Mouse (Mus musculus) regulatory T cell (primary cell): Measurements from ENCODE around the gene Lhb.

Experiments used
- in situ Hi-C: fragments of 300-600 bp; cut with MboI, MseI; formaldehyde crosslinking; loops from one replicate; pipeline ENCODE4 v1.15.1; 2025; ENCODE audit warnings: high pct_unique_total_duplicates

Gene Lhb

DNA sequence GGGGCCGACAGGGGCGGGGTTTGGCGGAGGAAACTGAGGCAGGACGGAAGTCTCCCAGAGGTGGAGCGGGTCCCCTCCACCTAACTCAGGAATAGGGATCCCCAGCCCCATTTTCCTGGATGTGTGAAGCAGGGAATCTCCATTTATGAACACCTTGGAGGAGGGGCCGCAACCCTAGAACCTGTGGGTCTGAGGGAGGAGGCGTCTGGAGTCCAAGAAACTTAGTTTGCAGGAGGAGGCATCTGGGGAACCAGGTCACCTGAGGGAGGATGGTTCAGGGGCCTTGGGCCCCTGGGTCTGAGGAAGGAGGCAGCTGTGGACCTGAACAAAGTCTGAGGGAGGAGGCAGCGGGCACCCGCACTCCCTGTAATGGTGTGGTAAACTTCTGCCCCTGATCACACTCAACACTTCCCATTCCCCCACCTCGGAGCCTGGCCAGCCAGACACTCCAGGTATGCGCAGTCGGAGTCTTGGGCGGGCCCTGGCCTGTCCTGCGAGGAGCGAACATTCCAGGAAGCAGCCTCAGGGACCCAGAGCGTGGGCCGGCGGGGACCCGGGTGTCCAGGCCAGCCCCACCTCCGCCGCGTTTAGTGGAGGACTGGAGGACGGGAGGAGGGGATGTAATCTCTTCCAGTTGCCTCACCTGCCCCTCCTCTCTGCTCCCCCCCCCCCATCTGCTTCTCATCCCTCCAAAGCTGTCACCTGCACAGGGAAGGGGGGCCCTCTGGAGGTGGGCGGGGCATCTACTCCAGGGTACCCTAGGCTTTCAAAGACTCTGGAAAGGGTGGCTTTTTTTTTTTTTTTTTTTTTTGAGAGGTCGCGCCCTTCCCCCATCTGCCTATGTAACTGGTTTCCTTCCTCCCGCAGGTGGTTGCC lies 6.5 kb upstream of the Lhb start:
- in situ Hi-C loops, result no loop called here

DNA sequence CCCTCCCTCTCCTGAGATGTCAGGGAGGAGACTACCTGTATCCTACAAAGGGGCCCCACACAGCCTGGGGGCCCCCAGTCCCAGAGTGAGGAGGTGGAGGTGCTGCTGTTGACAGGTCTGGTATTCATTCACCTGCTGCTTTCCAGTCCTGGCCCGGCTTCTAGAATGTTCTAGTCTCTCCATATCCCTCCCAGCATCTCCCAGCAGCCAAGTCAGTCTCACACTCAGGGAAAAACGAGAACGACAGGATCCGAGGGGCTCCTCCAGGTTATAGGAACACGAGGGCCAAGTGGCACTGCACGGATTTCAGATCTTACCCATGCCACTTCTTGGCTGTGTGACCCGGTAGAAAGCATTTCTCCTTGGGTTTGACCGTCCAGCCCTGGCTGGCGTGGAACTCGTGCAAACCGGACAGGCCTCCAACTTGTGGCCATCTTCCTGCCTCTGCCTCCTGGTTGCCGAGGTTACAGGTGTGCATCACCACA lies 5.8 kb upstream of the Lhb start:
- in situ Hi-C loops, result no loop called here

DNA sequence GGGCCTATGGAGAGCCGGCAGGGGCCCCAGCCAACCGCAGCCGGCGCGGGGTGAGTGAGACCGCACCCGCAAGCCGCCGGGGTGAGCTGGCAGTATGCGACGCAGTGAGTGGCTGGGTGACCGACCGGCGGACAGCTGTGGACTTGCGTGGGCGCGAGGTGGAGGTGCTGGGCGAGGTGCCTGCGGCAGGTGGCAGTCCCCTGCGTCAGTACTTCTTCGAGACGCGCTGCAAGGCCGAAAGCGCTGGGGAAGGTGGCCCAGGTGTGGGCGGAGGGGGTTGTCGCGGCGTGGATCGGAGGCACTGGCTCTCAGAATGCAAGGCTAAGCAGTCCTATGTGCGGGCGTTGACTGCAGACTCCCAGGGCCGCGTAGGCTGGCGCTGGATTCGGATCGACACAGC lies 5.0 kb upstream of the Lhb start:
- in situ Hi-C loops, result no loop called here

DNA sequence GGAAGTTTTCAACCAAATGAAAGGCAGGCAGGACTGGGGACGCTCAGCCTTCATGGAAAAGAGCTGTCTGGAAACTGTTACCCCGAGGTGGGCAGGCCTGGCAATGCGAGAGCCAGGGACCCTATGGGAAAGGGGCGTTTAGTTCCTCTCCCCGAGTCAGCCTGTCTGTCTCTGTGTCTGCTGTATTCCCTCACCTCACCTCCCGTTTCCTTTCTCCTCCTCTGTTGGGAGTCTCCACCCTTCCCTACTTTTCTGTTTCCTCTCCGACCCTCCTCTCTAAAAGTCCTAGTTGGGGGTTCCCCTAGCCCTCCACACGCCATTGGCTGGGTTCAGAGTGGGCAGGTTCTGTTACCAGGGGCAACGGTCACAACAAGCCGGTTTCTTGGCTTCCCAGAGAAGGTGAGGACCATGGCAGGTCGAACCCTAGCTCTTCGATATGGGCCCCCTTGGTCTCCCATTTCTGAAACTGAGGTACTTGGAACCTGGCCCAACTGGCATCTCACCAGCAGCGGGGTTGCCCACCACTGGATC lies 2.6 kb upstream of the Lhb start:
- in situ Hi-C loops, result no loop called here

DNA sequence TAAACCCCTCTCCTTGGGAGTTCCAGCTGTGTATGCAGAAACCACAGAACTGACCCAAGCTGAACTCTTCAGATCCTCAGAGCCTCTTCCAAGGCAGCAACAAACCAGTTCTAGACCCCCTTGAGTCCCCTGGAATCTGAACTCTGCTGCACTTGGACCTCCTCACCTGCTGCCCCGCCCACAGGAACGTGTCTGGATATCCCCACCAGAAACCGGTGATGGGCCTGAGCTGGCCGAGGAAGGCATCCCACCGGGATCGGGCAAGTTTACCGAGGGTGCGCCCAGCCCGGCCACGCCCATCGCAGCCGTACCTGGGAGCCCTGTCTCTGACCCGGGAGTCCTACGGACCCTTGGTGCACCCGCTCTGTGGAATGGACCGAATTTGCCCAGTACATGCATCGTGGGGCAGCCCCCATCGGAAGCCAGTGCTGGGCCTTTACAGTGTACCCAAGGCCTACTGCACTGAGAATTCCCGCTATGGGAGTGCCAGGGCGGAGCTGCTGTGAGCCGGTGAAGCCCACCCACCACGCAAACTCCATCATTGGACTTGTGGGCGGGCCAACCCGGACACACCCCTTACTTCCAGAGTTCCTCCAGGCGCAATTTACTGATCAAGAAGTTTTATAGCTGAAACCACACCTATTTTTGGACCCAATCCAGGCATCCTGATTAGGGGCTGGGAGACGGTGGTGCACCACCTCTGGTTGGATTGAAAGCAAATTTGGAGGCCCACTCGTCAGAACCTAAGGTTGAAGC lies 583 bp upstream of the Lhb start:
- in situ Hi-C loops, result no loop called here

DNA sequence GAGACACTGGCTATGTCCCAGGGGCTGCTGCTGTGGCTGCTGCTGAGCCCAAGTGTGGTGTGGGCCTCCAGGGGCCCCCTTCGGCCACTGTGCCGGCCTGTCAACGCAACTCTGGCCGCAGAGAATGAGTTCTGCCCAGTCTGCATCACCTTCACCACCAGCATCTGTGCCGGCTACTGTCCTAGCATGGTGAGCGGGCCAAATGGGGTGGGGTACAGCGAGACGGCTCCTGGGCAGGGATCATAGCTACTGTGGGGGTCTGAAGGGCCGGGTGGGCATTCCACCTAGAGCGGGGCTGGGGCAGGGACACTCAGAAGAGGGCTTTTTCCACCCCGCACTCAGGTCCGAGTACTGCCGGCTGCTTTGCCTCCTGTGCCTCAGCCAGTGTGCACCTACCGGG lies 574 bp downstream of the Lhb start:
- in situ Hi-C loops, result no loop called here

DNA sequence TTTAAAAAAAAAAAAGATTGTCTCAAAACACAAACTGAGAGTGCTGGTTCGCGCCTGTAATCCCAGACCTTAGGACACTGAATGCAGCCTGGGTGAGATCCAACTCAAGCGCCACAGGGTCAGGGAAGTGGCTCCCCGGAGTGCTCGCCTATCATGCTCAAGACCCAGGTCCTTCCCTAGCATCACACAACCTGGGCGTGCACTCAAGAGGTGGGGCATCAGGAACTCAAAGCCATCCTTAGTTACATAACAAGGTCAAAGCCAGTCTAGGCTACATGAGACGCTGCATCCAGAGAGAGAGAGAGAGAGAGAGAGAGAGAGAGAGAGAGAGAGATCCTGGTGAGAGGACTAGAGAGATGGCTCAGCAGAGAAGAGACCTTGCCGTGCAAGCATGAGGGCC lies 5.9 kb downstream of the Lhb start:
- in situ Hi-C loops, result no loop called here

DNA sequence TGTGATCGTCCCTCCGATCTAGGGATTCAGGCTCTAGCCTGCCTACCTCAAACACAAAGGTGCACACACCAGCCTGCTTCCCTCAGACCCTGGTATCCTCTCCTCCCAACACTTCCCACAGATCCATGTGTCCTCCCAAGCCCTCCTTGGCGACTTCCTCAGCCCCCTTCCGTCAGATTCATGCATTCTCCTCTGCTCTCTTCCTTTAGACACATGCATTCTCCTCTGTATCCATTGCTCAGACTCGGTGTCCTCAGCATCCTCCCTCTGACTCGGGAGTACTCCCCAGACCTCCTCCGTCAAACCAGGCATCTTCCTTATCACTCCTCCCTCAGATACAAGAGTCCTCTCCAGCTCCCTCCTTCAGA lies 13.2 kb downstream of the Lhb start:
- in situ Hi-C loops, result loop anchor here (10.0 kb wide), 1 partner anchor 381 kb away; the partner anchor contains the start of gene Cyth2

DNA sequence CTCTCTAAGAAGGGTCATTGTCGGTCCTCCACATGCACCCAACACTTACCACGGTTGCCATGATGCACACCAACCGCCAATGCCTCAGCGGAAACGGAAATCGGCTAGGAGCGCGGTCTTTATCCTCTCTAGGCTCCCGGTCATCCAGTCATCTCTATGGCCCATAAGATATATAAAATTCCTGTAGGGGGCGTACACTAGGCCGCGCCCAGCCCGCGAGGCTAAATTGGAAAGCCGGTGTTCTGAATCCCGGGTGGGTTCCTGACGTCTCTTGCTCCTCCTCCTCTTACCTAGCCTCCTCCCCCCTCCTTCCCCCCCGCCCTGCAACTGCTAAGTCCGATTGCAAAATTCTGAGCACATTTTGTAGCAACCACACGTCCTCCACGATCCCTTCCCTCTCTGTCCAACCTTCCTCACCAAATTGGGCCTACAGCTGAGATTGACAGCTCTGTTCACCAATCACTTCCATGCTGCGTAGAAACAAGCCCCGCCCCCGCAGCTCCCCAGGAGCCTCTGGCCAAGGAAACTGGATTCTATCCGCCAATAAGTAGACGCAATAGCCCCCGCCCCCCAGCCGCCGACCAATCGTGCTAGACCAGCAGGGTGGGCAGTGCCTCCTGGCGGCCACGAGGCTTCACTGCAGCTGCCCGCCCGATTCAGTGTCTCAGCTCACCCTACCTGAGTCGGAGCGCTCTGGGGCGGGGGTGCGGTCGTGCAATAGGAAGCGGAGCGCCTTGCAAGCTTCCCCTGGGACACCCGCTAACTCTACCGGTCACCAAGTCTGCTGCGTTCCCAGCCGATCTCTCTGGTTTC lies 13.8 kb downstream of the Lhb start, which contains the start of gene Gys1:
Gys1 (plus strand) TSS at position 642 of the 813 bp plus-strand sequence.
- in situ Hi-C loops, result loop anchor here (10.0 kb wide), 1 partner anchor 380 kb away; the partner anchor contains the start of gene Cyth2

DNA sequence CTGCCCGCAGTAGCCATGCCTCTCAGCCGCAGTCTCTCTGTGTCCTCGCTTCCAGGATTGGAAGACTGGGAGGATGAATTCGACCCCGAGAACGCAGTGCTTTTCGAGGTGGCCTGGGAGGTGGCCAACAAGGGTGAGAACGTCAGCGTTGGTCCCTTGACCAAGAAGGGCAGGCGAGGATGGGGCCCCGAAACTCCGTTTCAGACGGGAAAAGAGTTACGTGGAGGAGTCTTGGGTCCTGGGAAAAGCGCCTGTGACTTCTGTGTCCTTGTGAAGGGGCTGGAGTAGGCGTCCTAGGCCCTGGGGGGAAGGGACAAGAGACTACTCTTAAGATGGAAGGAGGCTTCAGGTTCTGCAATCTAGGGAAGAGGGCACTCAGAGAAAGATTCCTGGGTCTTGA lies 14.4 kb downstream of the Lhb start:
- in situ Hi-C loops, result loop anchor here (10.0 kb wide), 1 partner anchor 380 kb away; the partner anchor contains the start of gene Cyth2

DNA sequence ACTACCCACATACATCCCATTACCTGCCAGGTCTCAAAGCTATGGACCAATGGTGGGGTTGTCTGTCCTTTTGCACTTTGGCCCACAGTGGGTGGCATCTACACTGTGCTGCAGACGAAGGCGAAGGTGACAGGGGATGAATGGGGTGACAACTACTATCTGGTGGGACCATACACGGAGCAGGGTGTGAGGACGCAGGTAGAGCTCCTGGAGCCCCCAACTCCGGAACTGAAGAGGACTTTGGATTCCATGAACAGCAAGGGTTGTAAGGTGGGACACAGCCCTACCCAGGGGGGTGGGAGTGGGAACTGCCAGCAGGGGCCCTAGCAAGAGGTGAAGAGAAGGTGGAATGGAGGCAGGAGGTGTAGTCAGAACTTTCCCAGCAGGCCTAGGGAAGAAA lies 15.8 kb downstream of the Lhb start:
- in situ Hi-C loops, result loop anchor here (10.0 kb wide), 1 partner anchor 378 kb away; the partner anchor contains the start of gene Cyth2

DNA sequence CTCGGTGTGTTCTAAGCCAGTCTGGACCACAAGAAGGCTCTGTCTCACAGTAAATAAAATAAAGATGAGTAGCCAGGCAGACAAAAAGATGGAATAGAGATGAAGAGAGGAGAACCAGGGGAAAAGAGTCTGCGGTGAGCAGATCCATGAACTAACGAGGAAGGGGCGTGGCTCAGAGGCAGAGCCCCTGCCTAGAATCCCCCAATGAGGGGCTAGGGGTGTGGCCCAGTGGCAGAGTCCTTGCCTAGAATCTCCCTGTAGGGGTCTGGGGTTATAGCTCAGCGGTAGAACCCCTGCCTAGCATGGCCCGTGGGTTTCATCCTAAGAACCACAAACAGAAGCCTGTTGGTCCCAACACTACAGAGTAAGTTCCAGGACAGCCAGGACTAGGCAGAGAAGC lies 16.4 kb downstream of the Lhb start:
- in situ Hi-C loops, result loop anchor here (10.0 kb wide), 1 partner anchor 378 kb away; the partner anchor contains the start of gene Cyth2

DNA sequence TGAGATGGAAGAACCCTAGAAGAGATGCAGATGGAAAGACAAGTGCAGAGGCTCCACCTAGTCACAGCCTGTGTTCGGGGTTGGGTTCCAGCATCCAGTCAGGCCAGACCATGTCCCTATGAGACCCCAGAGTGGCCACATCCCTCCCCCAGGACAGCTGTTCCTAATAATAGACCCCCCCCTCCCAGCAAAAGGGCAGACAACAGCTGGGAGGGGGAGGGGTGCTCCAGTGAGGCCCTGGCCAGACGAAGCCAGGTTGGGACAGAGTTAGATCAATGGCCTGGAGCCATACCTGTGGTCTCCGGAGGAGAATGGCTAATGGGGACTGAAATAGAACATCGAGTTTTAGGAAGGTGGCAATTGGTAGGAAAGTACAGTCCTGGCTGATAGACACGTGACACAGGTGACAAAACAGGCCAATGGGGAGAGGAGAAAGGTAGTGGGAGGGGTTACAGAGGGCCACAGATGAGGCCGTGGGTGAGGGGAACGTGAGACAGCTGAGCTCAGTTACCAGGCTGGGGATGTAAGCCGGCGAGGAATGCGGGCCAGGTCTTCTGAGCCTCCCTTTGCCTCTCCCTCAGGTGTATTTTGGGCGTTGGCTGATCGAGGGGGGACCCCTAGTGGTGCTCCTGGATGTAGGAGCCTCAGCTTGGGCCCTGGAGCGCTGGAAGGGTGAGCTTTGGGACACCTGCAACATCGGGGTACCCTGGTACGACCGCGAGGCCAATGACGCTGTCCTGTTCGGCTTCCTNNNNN lies 17.1 kb downstream of the Lhb start, which contains the start of gene Ruvbl2:
Ruvbl2 (minus strand) TSS at position 576 of the 756 bp plus-strand sequence.
- in situ Hi-C loops, result loop anchor here (10.0 kb wide), 1 partner anchor 377 kb away; the partner anchor contains the start of gene Cyth2

DNA sequence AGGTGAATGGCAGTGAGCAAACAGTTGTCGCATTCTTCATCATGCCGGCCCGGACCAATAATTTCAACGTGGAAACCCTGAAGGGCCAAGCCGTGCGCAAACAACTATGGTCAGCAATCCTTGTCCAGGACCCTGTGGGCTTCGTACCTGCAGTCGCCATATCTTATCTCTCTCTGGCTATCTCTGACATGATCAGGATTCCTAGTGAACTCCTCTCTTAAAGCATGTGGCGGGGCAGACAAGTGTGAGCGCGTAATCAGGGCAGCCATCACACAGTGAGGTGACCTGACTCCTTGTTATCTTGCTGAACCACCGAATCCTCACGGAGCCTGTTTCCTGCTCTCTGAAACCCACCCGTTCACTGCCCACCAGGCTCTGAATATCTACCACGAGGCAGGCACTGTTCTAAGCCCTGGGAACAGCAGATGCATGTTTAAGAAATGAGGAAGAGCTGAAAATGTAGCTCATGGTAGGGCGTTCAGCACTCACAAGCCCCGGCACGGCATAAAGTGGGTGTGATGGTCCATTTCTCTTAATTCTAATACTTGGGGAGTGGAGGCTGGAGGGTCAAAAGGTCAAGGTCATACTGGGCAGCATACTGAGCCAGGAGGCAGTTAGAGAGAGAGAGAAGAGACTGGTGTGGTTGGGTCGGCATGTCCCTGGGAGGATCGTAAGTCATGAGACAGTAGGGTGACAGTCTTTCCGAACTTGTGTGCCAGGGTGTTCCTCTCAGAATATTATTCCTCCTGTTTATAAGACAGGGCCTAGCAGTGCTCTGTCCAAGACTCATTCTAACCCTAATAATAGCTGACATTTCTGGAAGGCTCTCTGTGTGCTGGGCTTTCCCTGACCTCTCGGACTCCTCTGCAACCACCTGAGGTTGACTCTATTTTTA lies 23.2 kb downstream of the Lhb start:
- in situ Hi-C loops, result no loop called here

DNA sequence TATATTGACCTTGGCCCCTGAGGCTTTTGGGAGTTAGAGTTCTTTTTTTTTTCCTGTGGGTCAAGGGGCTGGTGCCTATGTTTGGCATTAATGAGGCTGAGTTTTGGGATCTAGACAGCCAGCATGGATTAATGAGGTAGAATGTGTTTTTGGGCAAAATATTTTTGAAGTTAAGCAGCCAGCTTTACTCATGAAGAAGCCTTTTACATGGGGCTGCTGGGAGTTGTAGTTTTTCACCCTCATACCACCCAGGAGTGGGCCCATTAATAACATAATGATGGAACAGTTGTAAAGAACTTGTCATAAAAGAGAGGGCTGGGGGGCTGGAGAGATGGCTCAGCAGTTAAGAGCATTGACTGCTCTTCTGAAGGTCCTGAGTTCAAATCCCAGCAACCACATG lies 26.0 kb downstream of the Lhb start:
- in situ Hi-C loops, result no loop called here

DNA sequence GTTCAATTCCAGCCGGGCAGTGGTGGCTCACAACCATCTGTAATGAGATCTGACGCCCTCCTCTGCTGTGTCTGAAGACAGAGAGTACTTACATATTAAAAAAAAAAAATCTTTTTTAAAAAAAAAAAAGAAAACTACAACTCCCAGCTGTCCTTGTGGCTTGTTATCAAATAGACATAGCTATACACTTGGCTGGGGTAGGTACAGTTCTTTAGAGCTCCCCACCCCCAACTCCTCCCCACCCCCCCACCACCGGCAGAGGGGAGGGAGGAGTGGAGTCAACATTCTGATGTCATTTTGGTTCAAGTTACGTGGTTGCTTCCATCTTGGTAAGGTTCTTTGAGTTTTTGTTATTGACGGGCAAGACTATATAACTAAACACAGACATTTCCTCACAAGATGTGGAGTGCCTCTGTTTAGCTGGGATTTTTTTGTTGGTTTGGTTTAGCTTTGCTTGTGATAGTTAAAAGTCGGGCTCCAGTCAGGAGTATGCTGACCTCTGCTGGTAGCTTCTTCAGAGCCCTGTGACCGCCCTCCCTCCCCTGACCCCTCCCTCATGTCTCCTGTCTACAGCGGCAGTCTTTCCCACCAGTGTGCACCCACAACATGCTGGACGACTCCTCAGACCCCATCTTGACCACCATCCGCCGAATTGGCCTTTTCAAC lies 26.8 kb downstream of the Lhb start:
- in situ Hi-C loops, result no loop called here

DNA sequence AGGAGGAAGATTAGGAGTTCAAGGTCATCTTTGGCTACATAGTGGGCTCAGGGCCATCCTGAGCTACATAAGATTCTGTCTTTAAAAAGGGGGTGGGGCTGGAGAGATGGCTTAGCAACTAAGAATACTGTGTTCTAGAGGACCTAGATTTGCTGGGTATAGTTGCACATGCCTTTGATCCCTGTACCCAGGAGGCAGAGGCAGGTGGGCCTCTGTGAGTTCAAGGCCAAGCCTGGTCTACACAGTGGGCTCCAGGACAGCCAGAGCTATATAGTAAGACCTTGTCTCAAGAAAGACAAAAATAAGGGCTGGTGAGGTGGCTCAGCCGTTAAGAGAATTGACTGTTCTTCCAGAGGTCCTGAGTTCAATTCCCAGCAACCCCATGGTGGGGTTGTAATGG lies 29.4 kb downstream of the Lhb start:
- in situ Hi-C loops, result no loop called here

DNA sequence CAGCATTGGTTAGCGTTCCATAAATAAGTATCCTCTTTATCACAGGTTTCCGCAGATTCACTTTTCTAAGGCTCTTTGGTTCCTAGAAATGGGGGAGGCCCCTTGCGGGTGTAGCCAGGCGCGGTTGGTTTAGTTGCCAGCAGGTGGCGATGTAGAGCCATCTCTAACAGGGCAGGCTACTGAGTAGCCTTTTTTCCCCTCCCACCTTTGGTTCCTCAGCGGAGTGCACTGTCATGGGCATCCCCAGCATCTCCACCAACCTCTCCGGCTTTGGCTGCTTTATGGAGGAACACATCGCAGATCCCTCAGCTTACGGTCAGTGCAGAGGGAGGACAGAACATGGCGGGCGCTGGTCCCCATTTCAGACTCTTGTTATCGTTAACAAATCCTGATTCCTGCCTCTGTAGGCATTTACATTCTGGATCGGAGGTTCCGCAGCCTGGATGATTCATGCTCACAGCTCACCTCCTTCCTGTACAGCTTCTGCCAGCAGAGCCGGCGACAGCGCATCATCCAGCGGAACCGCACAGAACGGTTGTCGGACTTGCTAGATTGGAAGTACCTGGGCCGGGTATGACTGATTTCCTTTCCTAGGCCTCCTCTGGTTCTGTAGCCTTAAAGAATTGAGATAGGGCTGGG lies 30.8 kb downstream of the Lhb start:
- in situ Hi-C loops, result no loop called here
